Comparison of ENCODE assay signal across 12 mouse cellular contexts in genomic region chr17:23543325-23543724, GRCm38 (mm10). TPM values are rescaled to one million over a fixed set of nuclear protein-coding genes. Genes with fewer than 3 reads are reported as not detected.
DNase-seq lines count a peak whose midpoint lies in the region; ATAC-seq lines count a peak whose summit lies in the region.
"Had no signal": no experiment of that assay in that cellular context is flagged by ENCODE, and none has a peak within 500 bp of the region (broad histone marks: within the 10 kb centered on the region; RNA-seq: fewer than 3 reads in every experiment).

No protein-coding gene starts in this region.

- ATAC-seq in limb, embryonic 15.5 days (ENCODE audit: insufficient number of reproducible peaks, low FRiP score, low TSS enrichment, low read depth): no peak
- peak; percentile 40 for ATAC-seq in intestine, embryonic 14.5 days (replicated peaks; ENCODE audit: low FRiP score, low TSS enrichment, low read depth)
- no peak for ATAC-seq in erythroid progenitor cell, adult 5-6 weeks (replicated peaks; ENCODE audit: low FRiP score, poor library complexity, severe bottlenecking)

- H3K27ac ChIP-seq in limb, embryonic 15.5 days: no peak overlapping the region
- H3K27ac ChIP-seq in limb, embryonic 10.5 days: no peak overlapping the region
- no peak overlapping the region for H3K27ac ChIP-seq in intestine, embryonic 14.5 days (ENCODE audit: low read depth)
- H3K27ac ChIP-seq: embryonic facial prominence, embryonic 12.5 days had no signal

- H3K4me3 ChIP-seq in limb, embryonic 15.5 days: no peak overlapping the region
- H3K4me3 ChIP-seq in limb, embryonic 10.5 days: no peak overlapping the region
- no peak overlapping the region for H3K4me3 ChIP-seq in intestine, embryonic 14.5 days (ENCODE audit: low read depth, low read length)
- H3K4me3 ChIP-seq: embryonic facial prominence, embryonic 12.5 days had no signal

- 0 out of 2 replicates have a peak overlapping the region, but pooled peaks have one; percentile 8 for H3K4me2 ChIP-seq in limb, embryonic 15.5 days
- H3K4me2 ChIP-seq in intestine, embryonic 14.5 days (ENCODE audit: low read length): peak overlapping the region; percentile 27; the same call in 1 of the 2 replicates

- no peak overlapping the region for H3K9ac ChIP-seq in limb, embryonic 15.5 days
- no peak overlapping the region for H3K9ac ChIP-seq in intestine, embryonic 14.5 days (ENCODE audit: low read length)
- H3K9ac ChIP-seq: embryonic facial prominence, embryonic 12.5 days had no signal

- peaks cover 31% of the 10 kb centered on the region for H3K27me3 ChIP-seq in limb, embryonic 15.5 days
- peaks cover 19% of the 10 kb centered on the region for H3K27me3 ChIP-seq in limb, embryonic 10.5 days (ENCODE audit: low read depth, poor library complexity, severe bottlenecking)
- peaks cover 29% of the 10 kb centered on the region for H3K27me3 ChIP-seq in intestine, embryonic 14.5 days (replicated peaks; ENCODE audit: control insufficient read depth, insufficient read depth, low read length)

- peak; percentile 42 for DNase-seq in embryo, embryonic 10 days (ENCODE audit: low spot score)
- no peak for DNase-seq in embryo, embryonic 10.5 days (ENCODE audit: low spot score)
- no peak for DNase-seq in limb, embryonic 10.5 days (ENCODE audit: low spot score)
- peak; percentile 74 for DNase-seq in intestine, embryonic 14.5 days (ENCODE audit: low spot score)
- peak; percentile 11 for DNase-seq in naive thymus-derived CD4-positive, alpha-beta T cell, adult 2 months (ENCODE audit: low read depth)
- DNase-seq in frontal cortex, postnatal 25 days (ENCODE audit: low spot score in 2 of 2): no peak

- no peaks in the 10 kb centered on the region for H3K36me3 ChIP-seq in limb, embryonic 15.5 days
- no peaks in the 10 kb centered on the region for H3K36me3 ChIP-seq in limb, embryonic 10.5 days
- H3K36me3 ChIP-seq in intestine, embryonic 14.5 days (ENCODE audit: control insufficient read depth, insufficient read depth, low read length): no peaks in the 10 kb centered on the region
- H3K36me3 ChIP-seq: embryonic facial prominence, embryonic 12.5 days had no signal

- WGBS in limb, embryonic 15.5 days: 14% methylated on average over 5 of the region's 5 CpGs
- WGBS in limb, embryonic 10.5 days: 26% methylated on average over 5 of the region's 5 CpGs
- 17% methylated on average over 5 of the region's 5 CpGs for WGBS in intestine, embryonic 14.5 days

- peaks cover 9% of the 10 kb centered on the region for H3K4me1 ChIP-seq in limb, embryonic 15.5 days
- H3K4me1 ChIP-seq in limb, embryonic 10.5 days: peaks cover 35% of the 10 kb centered on the region
- no peaks in the 10 kb centered on the region for H3K4me1 ChIP-seq in intestine, embryonic 14.5 days (replicated peaks; ENCODE audit: control insufficient read depth, insufficient read depth, low read length)

- H3K9me3 ChIP-seq in limb, embryonic 15.5 days: no peaks in the 10 kb centered on the region
- H3K9me3 ChIP-seq in limb, embryonic 10.5 days (replicated peaks): no peaks in the 10 kb centered on the region
- H3K9me3 ChIP-seq in intestine, embryonic 14.5 days (ENCODE audit: control insufficient read depth, low read length): no peaks in the 10 kb centered on the region
- H3K9me3 ChIP-seq: embryonic facial prominence, embryonic 12.5 days had no signal

RNA-seq across cellular contexts. Expression of gene Zfp213, which starts 20.7 kb away (rescaled TPM):
- polyA plus RNA-seq in limb, embryonic 15.5 days (2015; fragmentation: Nextera tagmentation; extraction: Ambion mirVana): 17.5 and 18.2 TPM in 2 replicates
- polyA plus RNA-seq in limb, embryonic 10.5 days (2016; fragmentation: Nextera tagmentation; extraction: Ambion mirVana): 31.3 and 31.9 TPM in 2 replicates
- 19.1 and 19.7 TPM in 2 replicates for polyA plus RNA-seq in intestine, embryonic 14.5 days (2014; fragmentation: Nextera tagmentation; extraction: Ambion mirVana)
- 2.2 and 3.4 TPM in 2 replicates for total RNA-seq in erythroid progenitor cell, adult 5-6 weeks (2015; ENCODE audit: low replicate concordance)
- total RNA-seq in erythroid progenitor cell, adult 5-6 weeks (2017; ENCODE audit: low replicate concordance): 0.90 and 1.4 TPM in 2 replicates

RNA-seq across cellular contexts. Expression of gene Zfp13, which starts 56.0 kb away (rescaled TPM):
- 12.4 and 12.9 TPM in 2 replicates for polyA plus RNA-seq in limb, embryonic 15.5 days (2015; fragmentation: Nextera tagmentation; extraction: Ambion mirVana)
- polyA plus RNA-seq in limb, embryonic 10.5 days (2016; fragmentation: Nextera tagmentation; extraction: Ambion mirVana): 22.0 and 25.4 TPM in 2 replicates
- polyA plus RNA-seq in intestine, embryonic 14.5 days (2014; fragmentation: Nextera tagmentation; extraction: Ambion mirVana): 12.3 and 14.8 TPM in 2 replicates
- total RNA-seq in erythroid progenitor cell, adult 5-6 weeks (2015; ENCODE audit: low replicate concordance): not detected in 2 replicates
- not detected in 2 replicates for total RNA-seq in erythroid progenitor cell, adult 5-6 weeks (2017; ENCODE audit: low replicate concordance)
- total RNA-seq: neutrophil, adult 5-6 weeks had no signal

RNA-seq across cellular contexts. Expression of gene Zscan10, which starts 57.3 kb away (rescaled TPM):
- polyA plus RNA-seq in limb, embryonic 15.5 days (2015; fragmentation: Nextera tagmentation; extraction: Ambion mirVana): 0.16 and 0.18 TPM in 2 replicates
- polyA plus RNA-seq in limb, embryonic 10.5 days (2016; fragmentation: Nextera tagmentation; extraction: Ambion mirVana): 0.35 and 0.38 TPM in 2 replicates
- 0.14 TPM in 1 of 2 replicates, not detected in the other for polyA plus RNA-seq in intestine, embryonic 14.5 days (2014; fragmentation: Nextera tagmentation; extraction: Ambion mirVana)
- total RNA-seq in erythroid progenitor cell, adult 5-6 weeks (2015; ENCODE audit: low replicate concordance): not detected in 2 replicates
- total RNA-seq in erythroid progenitor cell, adult 5-6 weeks (2017; ENCODE audit: low replicate concordance): not detected in 2 replicates
- total RNA-seq: gastrocnemius, adult 18-20 months; left cerebral cortex, postnatal 10 days; neutrophil, adult 5-6 weeks had no signal

Comparison
In these comparisons a context has a peak if more than half of its experiments do, and no peak if none do; other contexts are left out.
1. DNase-seq: peak in embryo, embryonic 10 days (single experiment), intestine, embryonic 14.5 days (single experiment) and naive thymus-derived CD4-positive, alpha-beta T cell, adult 2 months (single experiment); none in embryo, embryonic 10.5 days (single experiment), limb, embryonic 10.5 days (single experiment) and frontal cortex, postnatal 25 days (0 of 2).